In genomic region chr10:95095847-95096246, GRCm38 (mm10) we compare ENCODE assay signal across 31 mouse cellular contexts.
"Had no signal": no experiment of that assay in that cellular context is flagged by ENCODE, and none has a peak within 500 bp of the region (broad histone marks: within the 10 kb centered on the region; RNA-seq: fewer than 3 reads in every experiment).

No protein-coding gene starts in this region.

- DNase-seq: left cerebral cortex, postnatal 4 days; liver; liver, embryonic 13.5 days; liver, postnatal 0 days; lung, adult 18-20 months; lung, adult 2 months; lung, embryonic 14.5 days; lung, postnatal 10 days; lung, postnatal 14 days; lung, postnatal 36 days; lung, postnatal 4 days; midbrain, embryonic 14.5 days had no signal

- H3K4me3 ChIP-seq: limb, embryonic 10.5 days; limb, embryonic 12.5 days; limb, embryonic 13.5 days; limb, embryonic 15.5 days; liver, embryonic 12.5 days; liver, embryonic 13.5 days; liver, embryonic 15.5 days; lung, embryonic 15.5 days; megakaryocyte, embryonic 14.5 days; midbrain, embryonic 10.5 days; midbrain, embryonic 12.5 days; midbrain, embryonic 13.5 days; midbrain, embryonic 15.5 days; myocyte had no signal

- H3K27me3 ChIP-seq: liver, embryonic 12.5 days; liver, embryonic 13.5 days; liver, embryonic 15.5 days; lung, embryonic 15.5 days; midbrain, embryonic 13.5 days; midbrain, embryonic 15.5 days had no signal

- H3K4me2 ChIP-seq: limb, embryonic 12.5 days; limb, embryonic 13.5 days; limb, embryonic 15.5 days; liver, embryonic 11.5 days; liver, embryonic 12.5 days; liver, embryonic 13.5 days; liver, embryonic 15.5 days; lung, embryonic 14.5 days; lung, embryonic 15.5 days; midbrain, embryonic 11.5 days; midbrain, embryonic 12.5 days; midbrain, embryonic 13.5 days; midbrain, embryonic 15.5 days had no signal

- H3K4me1 ChIP-seq: limb, embryonic 12.5 days; liver, embryonic 12.5 days; liver, embryonic 13.5 days; liver, embryonic 15.5 days; lung, embryonic 15.5 days; megakaryocyte, embryonic 14.5 days; midbrain, embryonic 12.5 days; midbrain, embryonic 13.5 days; midbrain, embryonic 15.5 days had no signal

- H3K36me3 ChIP-seq: limb, embryonic 10.5 days; limb, embryonic 12.5 days; limb, embryonic 13.5 days; limb, embryonic 15.5 days; liver, embryonic 12.5 days; liver, embryonic 13.5 days; liver, embryonic 15.5 days; lung, embryonic 15.5 days; midbrain, embryonic 10.5 days; midbrain, embryonic 12.5 days; midbrain, embryonic 13.5 days; midbrain, embryonic 15.5 days had no signal

- ATAC-seq: liver, embryonic 12.5 days; liver, postnatal 0 days; lung, postnatal 0 days; midbrain, embryonic 13.5 days; midbrain, embryonic 15.5 days; midbrain, embryonic 16.5 days had no signal

- H3K27ac ChIP-seq: limb, embryonic 10.5 days; limb, embryonic 12.5 days; limb, embryonic 13.5 days; limb, embryonic 15.5 days; liver, embryonic 12.5 days; liver, embryonic 13.5 days; liver, embryonic 14.5 days; liver, embryonic 15.5 days; lung, embryonic 15.5 days; macrophage; midbrain, embryonic 10.5 days; midbrain, embryonic 12.5 days; midbrain, embryonic 13.5 days; midbrain, embryonic 15.5 days had no signal

- H3K9ac ChIP-seq: limb, embryonic 12.5 days; limb, embryonic 13.5 days; limb, embryonic 15.5 days; liver, embryonic 12.5 days; liver, embryonic 13.5 days; liver, embryonic 14.5 days; liver, embryonic 15.5 days; liver, postnatal 0 days; lung, embryonic 14.5 days; lung, embryonic 15.5 days; midbrain, embryonic 12.5 days; midbrain, embryonic 13.5 days; midbrain, embryonic 15.5 days had no signal

- H3K9me3 ChIP-seq: limb, embryonic 10.5 days; limb, embryonic 12.5 days; limb, embryonic 13.5 days; limb, embryonic 15.5 days; liver, embryonic 12.5 days; liver, embryonic 13.5 days; liver, embryonic 15.5 days; lung, embryonic 15.5 days; megakaryocyte, embryonic 14.5 days; midbrain, embryonic 10.5 days; midbrain, embryonic 12.5 days; midbrain, embryonic 13.5 days; midbrain, embryonic 15.5 days had no signal
